Mouse (Mus musculus) lung, adult 2 months (tissue): ENCODE data around the gene Pgs1. TPM values are rescaled to one million over a fixed set of nuclear protein-coding genes. Genes with fewer than 3 reads are reported as not detected.

Experiments
- DNase-seq: peaks from one replicate; pipeline ENCODE4 v3.0.0; 2022
- H3K4me1 ChIP-seq: fragments of 200-500 bp; 2 replicates; pipeline ENCODE4 v1.6.1; 2011; ENCODE audit warnings: low read length; ENCODE audit not compliant: control insufficient read depth, insufficient read depth
- H3K4me3 ChIP-seq: fragments of 200-500 bp; replicated peaks from 2 replicates; pipeline ENCODE3; 2011; ENCODE audit warnings: low read depth, mild to moderate bottlenecking, control low read depth, low read length; ENCODE audit errors: extremely low read depth
- CTCF ChIP-seq: fragments of 200-500 bp; IDR thresholded peaks from 2 replicates; pipeline ENCODE4 v1.5.1; 2011; ENCODE audit warnings: mild to moderate bottlenecking, low read length, control low read depth; ENCODE audit not compliant: insufficient read depth
- POLR2A ChIP-seq: fragments of 200-500 bp; IDR thresholded peaks from 2 replicates; pipeline ENCODE4 v1.6.1; 2011; ENCODE audit warnings: low read depth, mild to moderate bottlenecking, control low read depth, low read length, borderline replicate concordance; ENCODE audit errors: extremely low read depth
- WGBS: fragments of 180-500 bp; shearing (Covaris S2); methylation state at CpG from one replicate; pipeline ENCODE4 v1.1.7; 2018; 5-methylcytosine and 5-hydroxymethylcytosine counted together
- polyA plus RNA-seq: library from polyadenylated mRNA; depleted of rRNA; stranded (reverse); fragments of >200 nt; gene quantifications from 2 replicates; pipeline ENCODE4 v1.2.3, GENCODE M21; 2012

Gene Pgs1
- polyA plus RNA-seq, 1 experiment = 83.2 TPM

DNA sequence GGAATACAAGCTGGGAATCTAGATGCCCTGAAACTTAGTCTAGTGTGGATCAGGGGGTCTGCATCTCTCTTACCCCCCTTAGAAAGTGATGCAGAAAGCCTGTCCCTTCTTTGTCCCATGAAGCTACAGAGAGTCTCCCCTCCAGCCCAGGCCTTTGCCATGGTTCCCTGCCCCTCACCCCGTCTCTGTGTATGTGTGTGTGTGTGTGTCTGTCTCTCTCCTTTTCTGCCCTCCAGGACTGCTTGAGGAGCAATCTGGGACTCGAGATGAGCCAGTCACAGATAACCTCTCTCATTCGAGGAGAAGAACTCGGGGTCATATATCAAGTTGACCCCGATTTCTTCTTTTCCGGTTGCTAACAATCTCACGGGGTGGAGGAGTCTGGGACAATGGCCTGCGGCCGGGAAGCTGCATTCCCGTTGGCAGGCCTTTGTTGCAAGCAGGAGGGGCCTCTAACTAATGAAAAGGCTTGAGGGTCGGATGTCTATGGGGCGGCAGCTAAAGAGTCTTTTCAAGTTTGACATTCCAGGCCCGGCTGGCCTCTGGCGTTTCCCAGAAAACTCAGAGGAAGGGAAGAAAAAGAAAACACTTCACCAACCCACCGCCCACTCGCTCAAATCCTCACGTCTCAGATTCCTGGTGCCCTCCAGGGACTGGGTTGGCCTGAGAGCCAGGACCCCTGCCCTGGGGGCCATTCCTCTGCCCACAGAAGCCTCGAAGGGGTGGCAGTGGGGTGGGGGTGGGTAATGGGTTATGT lies 10.7 kb upstream of the Pgs1 start:
- 32% methylated on average over 18 of the region's 18 CpGs for WGBS
- peaks cover 16% of the 10 kb centered on the region for H3K4me1 ChIP-seq
- H3K4me3 ChIP-seq = no peak overlapping the region
- no peak for TF ChIP-seq CTCF
- TF ChIP-seq POLR2A = no peak
- DNase-seq = no peak

DNA sequence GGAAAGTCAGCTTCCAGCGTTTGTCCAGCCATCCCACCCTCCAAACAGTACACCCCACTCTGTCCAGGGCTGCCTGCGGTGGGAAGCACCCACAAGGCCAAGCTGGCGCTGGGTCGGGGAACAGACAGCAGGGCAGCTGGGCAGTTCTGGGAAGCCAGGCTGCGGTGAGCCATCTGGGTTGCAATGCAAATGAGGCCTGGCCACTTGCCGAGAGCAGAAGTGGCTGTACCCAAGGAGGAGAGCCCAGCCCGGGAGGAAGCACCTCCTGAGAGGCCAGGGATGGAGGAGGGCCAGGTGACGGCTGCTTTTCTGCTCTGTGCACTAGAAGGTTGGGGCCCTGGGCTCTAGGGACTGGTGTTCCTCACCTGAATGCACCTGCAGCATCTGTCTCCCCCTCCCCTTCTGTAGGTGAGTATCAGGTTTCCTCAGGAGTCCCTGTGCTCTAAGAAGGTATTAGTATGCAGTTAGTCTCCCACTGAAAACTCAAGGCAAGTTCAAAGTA lies 10.0 kb upstream of the Pgs1 start:
- Histone ChIP-seq H3K4me1 (peaks cover 16% of the 10 kb centered on the region), H3K4me3 (no peak overlapping the region)
- 34% methylated on average over 8 of the region's 8 CpGs for WGBS
- no peak for TF ChIP-seq POLR2A
- TF ChIP-seq CTCF = no peak
- DNase-seq = peak; percentile 84

DNA sequence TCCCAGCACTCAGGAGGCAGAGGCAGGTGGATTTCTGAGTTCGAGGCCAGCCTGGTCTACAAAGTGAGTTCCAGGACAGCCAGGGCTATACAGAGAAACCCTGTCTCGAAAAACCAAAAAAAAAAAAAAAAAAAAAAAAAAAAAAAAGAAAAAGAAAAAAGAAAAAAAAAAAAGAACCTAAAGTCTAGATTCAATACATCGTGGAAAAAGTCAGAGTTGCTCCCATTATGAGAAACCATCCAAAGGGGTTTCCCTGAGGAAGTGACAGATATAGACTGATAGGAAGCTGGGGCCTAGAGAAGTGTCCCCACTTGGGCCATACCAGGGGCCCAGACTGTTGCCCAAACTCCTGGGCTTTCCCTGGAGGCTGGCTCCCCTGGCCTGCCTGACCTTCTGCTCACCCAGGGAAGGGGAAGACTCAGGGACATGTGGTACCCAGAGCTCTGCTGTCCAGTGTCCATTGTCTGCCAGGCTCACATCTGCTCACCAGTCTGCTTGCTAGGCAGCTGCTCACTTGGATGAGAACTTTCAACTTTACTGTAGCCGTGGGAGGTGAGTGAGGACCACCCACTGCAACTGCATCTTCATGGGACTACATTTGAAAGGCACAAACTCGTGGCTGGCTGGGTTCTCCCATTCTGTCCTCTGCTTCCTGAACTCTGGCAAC lies 8.3 kb upstream of the Pgs1 start:
- no peak for DNase-seq
- no peak for TF ChIP-seq POLR2A
- WGBS = 77% methylated on average over 5 of the region's 5 CpGs
- H3K4me3 ChIP-seq = no peak overlapping the region
- H3K4me1 ChIP-seq = peaks cover 16% of the 10 kb centered on the region

DNA sequence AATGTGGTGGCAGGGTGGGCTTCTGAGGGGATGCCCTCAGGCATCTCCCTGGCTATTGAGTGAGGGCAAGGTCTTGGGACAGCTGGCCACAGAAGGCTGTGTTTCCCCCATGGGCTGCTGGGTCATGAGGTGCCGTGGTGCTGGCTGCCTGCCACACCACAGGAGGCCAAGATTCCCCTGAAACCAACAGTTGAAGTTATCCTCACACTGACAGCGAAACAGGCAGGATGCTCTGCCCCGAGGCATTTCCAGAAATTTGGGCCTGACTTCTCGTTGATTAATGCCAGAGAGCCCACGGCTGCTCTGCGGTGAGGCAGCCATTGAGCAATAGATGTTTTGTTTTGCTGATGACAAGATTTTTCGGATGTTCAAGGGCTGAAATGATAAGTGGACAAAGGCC lies 6.7 kb upstream of the Pgs1 start:
- Histone ChIP-seq H3K4me1 (peaks cover 16% of the 10 kb centered on the region), H3K4me3 (no peak overlapping the region)
- 56% methylated on average over 7 of the region's 7 CpGs for WGBS
- TF ChIP-seq POLR2A (no peak), CTCF (no peak)
- no peak for DNase-seq

DNA sequence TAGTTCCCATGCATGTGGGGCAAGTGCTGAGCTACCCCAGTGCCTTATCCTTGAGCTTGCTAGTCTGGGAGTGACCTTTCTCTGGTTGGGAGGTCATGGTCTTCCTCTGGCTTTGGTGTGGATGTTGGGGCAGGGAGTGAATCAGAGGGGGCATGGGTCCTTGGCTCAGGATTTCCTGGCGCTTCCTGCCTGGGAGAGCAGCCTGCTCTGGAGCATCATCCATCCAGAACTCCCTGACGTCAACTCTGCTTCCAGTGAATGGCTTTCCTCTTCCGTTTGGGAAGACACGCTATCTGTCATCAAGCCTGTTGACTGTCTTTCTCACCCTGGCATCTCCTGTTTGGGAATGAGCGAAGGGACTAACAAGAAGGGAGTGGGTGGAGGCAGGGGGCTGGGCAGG lies 3.7 kb upstream of the Pgs1 start:
- Histone ChIP-seq H3K4me1 (peaks cover 5% of the 10 kb centered on the region), H3K4me3 (no peak overlapping the region)
- no peak for TF ChIP-seq CTCF
- no peak for TF ChIP-seq POLR2A
- WGBS = 49% methylated on average over 5 of the region's 5 CpGs
- DNase-seq = no peak

DNA sequence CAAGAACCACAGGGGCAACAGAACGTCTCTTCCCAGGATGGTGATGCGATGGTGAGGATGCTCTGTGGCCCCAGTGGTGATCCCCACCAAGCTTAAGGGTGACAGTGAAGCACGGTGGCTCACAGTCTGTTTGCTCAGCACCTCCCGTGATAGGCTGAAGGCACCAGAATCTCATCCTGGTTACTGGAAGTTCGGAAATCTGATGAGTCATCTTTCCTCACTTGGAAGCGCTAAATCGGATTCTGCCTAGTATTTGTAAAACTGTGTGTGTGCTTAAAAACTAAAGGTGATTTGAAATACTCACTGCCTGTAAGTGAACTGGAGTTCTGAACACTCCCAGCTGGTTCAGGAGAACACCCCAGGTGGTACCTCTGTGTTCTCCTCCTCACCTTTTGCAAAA lies 2.3 kb upstream of the Pgs1 start:
- WGBS = 59% methylated on average over 7 of the region's 7 CpGs
- TF ChIP-seq CTCF (no peak), POLR2A (no peak)
- no peak for DNase-seq
- Histone ChIP-seq H3K4me1 (peaks cover 11% of the 10 kb centered on the region), H3K4me3 (no peak overlapping the region)

- TF ChIP-seq CTCF = no peak
- no peak for TF ChIP-seq POLR2A
- Histone ChIP-seq H3K4me1 (peaks cover 26% of the 10 kb centered on the region), H3K4me3 (peak overlapping the region; percentile 73)
- peak; percentile 87 for DNase-seq
- WGBS = 1% methylated on average over 32 of the region's 32 CpGs
Measured at GRCm38 (mm10) chr11:117987032-117987451, 950 bp downstream of the Pgs1 start.

DNA sequence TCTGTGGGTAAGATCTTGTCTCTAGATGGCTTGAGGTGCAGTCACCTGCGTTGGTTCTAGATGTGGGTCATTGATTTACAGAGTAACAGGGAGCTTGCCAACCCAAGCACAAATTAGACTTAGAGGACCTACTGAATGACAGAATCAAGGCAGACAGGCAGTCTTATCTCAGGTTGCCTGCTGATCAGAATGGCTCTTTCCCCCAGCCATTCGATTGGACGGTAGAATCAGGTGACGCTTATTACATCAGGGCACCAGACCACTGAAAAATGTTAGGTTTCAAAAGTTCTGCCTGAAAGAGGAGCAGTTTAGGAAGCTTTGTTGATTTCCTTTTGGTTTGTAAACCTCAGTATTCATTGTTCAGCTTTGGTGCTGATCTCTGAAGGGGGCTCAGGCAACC lies 1.9 kb downstream of the Pgs1 start:
- DNase-seq = no peak

GRCm38 (mm10) chr11:117989241-117989640 lies 3.1 kb downstream of the Pgs1 start:
- WGBS = 76% methylated on average over 4 of the region's 4 CpGs
- TF ChIP-seq POLR2A (no peak), CTCF (no peak)
- Histone ChIP-seq H3K4me3 (no peak overlapping the region), H3K4me1 (peaks cover 45% of the 10 kb centered on the region)
- DNase-seq = no peak

More for the DNA sequence above, 1.9 kb downstream of the Pgs1 start:
- Histone ChIP-seq H3K4me3 (no peak overlapping the region), H3K4me1 (peaks cover 36% of the 10 kb centered on the region)
- TF ChIP-seq POLR2A = no peak
- no peak for TF ChIP-seq CTCF
- WGBS = 44% methylated on average over 4 of the region's 4 CpGs

DNA sequence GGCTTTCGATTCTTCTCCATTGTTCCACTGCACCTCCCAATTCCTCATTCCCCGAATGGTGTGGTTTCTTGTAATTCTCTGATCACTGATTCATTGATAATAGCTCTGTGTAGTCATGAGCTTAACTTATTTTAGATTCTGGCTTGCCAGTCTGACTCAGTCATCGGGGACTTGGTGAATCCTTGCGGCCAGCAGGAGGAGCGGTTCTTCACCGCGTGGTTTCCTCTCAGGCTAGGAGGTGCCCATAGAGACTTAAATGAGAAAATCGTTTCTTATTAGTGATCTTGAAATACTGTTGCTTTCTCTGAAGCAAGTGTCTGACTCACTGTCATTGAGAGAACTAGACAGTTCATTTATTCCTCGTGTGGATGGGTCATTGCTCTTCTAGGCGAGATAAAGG lies 3.8 kb downstream of the Pgs1 start:
- Histone ChIP-seq H3K4me1 (peaks cover 52% of the 10 kb centered on the region), H3K4me3 (no peak overlapping the region)
- DNase-seq = no peak
- TF ChIP-seq POLR2A = no peak
- peak; percentile 41; the same call in 1 of the 2 replicates for TF ChIP-seq CTCF
- 22% methylated on average over 10 of the region's 10 CpGs for WGBS
